Mouse (Mus musculus): Measurements from ENCODE around the gene Tigar. TPM values are rescaled to one million over a fixed set of nuclear protein-coding genes. Genes with fewer than 3 reads are reported as not detected.

The Tigar gene
- polyA plus RNA-seq, 1 experiment from 2014 or later = 7.1 TPM

DNA sequence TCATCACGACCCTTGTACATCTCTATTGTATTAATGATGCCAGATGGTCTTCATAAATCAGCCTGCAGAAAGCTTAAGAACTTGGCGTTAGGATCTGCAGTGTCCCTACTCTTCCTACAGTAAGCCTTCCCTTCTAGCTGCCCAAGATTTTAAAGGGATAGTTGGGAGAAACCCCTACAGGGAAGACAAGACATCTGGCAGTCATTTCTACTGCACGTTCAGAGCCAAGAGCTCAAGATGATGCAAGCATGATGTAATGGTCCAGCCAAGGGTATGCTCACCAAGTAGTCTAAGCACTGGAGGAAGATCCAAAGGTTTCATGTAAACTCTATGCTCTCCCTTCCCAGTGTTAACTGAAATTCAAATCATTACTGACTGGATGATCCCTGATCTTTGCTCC, 23.4 kb upstream of the Tigar start:
- peaks cover 13% of the 10 kb centered on the region; the same call in 1 of the 2 replicates for H3K4me1 ChIP-seq (replicated peaks)
- WGBS = 71% methylated on average over 3 of the region's 3 CpGs
- no peak overlapping the region for H3K9ac ChIP-seq
- no peak overlapping the region for H3K27ac ChIP-seq (replicated peaks)
- no peak overlapping the region for H3K4me2 ChIP-seq
- ATAC-seq (ENCODE audit: low read depth) = no peak
- no peaks in the 10 kb centered on the region for H3K27me3 ChIP-seq
- H3K9me3 ChIP-seq = no peaks in the 10 kb centered on the region
- no peak overlapping the region for H3K4me3 ChIP-seq
- H3K36me3 ChIP-seq = peaks cover 9% of the 10 kb centered on the region; the same call in 1 of the 2 replicates

DNA sequence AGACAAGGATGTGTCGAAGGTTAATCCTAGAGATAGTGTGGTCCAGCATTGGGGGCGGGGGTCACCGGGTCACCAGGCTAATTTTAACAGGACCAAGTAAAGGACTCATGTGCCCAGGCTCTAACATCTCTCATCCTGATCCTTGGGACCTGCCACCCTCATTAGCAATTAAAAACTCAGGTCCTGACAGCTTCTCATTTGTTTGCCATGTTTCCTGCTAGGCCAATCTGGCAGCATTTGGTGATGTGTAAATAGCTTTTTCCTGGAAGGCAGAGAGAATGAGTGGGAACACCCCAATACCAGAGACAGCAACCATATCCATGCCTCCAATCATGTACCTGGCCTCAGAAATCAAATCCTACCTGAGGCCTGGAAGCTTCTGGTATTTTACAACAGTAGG, 22.6 kb upstream of the Tigar start:
- 90% methylated on average over 3 of the region's 3 CpGs for WGBS
- Histone ChIP-seq H3K4me1 (replicated peaks) (peaks cover 13% of the 10 kb centered on the region; the same call in 1 of the 2 replicates), H3K36me3 (peaks cover 10% of the 10 kb centered on the region; the same call in 1 of the 2 replicates), H3K27me3 (no peaks in the 10 kb centered on the region), H3K27ac (replicated peaks) (no peak overlapping the region), H3K4me3 (no peak overlapping the region), H3K9me3 (no peaks in the 10 kb centered on the region), H3K4me2 (no peak overlapping the region), H3K9ac (no peak overlapping the region)
- ATAC-seq (ENCODE audit: low read depth) = no peak

DNA sequence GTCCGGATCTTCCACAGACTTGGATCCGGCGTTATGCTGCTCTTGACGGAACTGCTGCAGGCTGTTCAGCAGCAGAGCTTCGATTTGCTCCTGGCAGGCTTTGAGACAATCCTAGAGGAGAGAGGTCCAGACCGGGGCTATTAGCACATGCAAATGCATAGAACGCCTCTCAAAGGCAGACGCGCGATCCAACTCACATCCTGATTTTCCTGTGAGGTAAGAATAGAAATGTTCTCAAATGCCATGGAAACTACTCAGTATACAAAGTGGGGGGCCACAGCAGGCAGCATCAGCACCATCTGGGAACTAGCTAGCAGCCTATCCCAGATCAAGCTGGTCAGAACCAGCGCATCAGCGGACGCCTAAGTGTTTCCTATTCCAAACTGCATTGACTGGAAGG, 21.0 kb upstream of the Tigar start:
- Histone ChIP-seq H3K9me3 (no peaks in the 10 kb centered on the region), H3K9ac (no peak overlapping the region), H3K4me1 (replicated peaks) (peaks cover 13% of the 10 kb centered on the region; the same call in 1 of the 2 replicates), H3K36me3 (peaks cover 10% of the 10 kb centered on the region; the same call in 1 of the 2 replicates), H3K27ac (replicated peaks) (no peak overlapping the region), H3K4me3 (no peak overlapping the region), H3K4me2 (no peak overlapping the region), H3K27me3 (no peaks in the 10 kb centered on the region)
- ATAC-seq (ENCODE audit: low read depth) = no peak
- WGBS = 79% methylated on average over 13 of the region's 13 CpGs

DNA sequence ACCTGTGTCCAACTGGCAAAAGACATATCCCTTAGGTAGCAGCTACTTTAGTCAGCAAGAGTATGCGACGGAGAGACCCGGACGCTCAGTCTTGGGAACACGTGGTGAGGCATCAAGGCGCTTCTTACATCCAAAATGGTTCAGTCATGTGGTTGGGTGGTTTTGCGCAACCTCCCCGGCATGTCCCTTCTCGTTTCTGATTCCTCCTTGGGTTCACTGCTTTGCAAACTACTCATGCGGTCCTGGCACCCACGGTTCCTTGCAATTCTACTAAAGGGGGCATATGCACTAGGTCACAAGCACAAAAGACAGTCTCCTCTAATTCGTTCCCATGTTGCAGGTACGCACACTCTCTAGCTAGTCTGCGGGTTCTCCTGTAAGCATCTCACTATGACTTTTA, 20.3 kb upstream of the Tigar start:
- H3K4me2 ChIP-seq = no peak overlapping the region
- H3K9ac ChIP-seq = no peak overlapping the region
- H3K36me3 ChIP-seq = peaks cover 10% of the 10 kb centered on the region; the same call in 1 of the 2 replicates
- H3K27ac ChIP-seq (replicated peaks) = no peak overlapping the region
- H3K4me3 ChIP-seq = no peak overlapping the region
- WGBS = 93% methylated on average over 14 of the region's 14 CpGs
- H3K27me3 ChIP-seq = no peaks in the 10 kb centered on the region
- H3K4me1 ChIP-seq (replicated peaks) = peaks cover 12% of the 10 kb centered on the region; the same call in 1 of the 2 replicates
- ATAC-seq (ENCODE audit: low read depth) = no peak
- H3K9me3 ChIP-seq = no peaks in the 10 kb centered on the region

DNA sequence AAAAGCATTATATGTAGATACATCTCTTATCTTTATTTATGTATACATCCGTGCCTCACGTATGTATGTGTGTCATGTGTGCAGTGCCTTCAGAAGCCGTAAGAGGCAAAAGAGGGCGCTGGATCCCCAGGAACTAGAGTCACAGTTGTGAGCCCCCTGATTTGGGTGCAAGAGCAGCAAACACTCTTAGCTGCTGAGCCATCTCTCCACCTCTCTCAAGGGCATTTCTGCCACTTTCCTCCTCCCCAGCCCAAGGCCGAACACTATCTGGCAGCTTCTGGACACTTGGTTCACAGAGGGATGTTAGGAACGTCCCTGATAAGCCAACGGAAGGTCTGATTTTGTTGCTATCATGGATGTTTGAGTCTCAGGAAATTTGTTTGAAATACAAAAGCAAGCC, 14.1 kb upstream of the Tigar start:
- Histone ChIP-seq H3K36me3 (peaks cover 6% of the 10 kb centered on the region; the same call in 1 of the 2 replicates), H3K9ac (no peak overlapping the region), H3K4me2 (no peak overlapping the region), H3K4me1 (replicated peaks) (no peaks in the 10 kb centered on the region), H3K27me3 (no peaks in the 10 kb centered on the region), H3K4me3 (no peak overlapping the region), H3K9me3 (no peaks in the 10 kb centered on the region), H3K27ac (replicated peaks) (no peak overlapping the region)
- 89% methylated on average over 7 of the region's 7 CpGs for WGBS
- no peak for ATAC-seq (ENCODE audit: low read depth)

DNA sequence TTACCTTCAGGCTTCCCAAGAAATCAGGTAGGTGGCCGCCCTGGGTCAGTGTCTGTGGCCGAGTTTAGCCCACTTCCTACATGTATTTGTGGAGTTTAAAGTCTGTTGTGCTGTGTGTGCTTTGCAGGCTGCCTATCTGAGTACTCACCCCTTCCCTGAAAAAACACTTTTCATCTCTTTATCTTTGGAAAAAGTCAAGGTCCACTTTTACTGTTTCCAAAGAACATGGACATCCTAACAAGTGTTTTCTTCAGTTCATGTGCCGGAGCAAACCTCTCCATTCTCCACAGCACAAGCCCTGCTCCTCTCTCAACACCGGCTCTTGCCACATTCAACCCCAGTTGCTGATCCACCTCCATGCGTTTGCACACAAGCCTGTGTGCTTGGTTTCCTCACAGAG, 13.6 kb upstream of the Tigar start:
- WGBS = 86% methylated on average over 5 of the region's 5 CpGs
- H3K4me2 ChIP-seq = no peak overlapping the region
- ATAC-seq (ENCODE audit: low read depth) = no peak
- H3K9me3 ChIP-seq = no peaks in the 10 kb centered on the region
- H3K9ac ChIP-seq = no peak overlapping the region
- no peak overlapping the region for H3K4me3 ChIP-seq
- H3K27ac ChIP-seq (replicated peaks) = no peak overlapping the region
- H3K36me3 ChIP-seq = peaks cover 4% of the 10 kb centered on the region; the same call in 1 of the 2 replicates
- no peaks in the 10 kb centered on the region for H3K4me1 ChIP-seq (replicated peaks)
- no peaks in the 10 kb centered on the region for H3K27me3 ChIP-seq

DNA sequence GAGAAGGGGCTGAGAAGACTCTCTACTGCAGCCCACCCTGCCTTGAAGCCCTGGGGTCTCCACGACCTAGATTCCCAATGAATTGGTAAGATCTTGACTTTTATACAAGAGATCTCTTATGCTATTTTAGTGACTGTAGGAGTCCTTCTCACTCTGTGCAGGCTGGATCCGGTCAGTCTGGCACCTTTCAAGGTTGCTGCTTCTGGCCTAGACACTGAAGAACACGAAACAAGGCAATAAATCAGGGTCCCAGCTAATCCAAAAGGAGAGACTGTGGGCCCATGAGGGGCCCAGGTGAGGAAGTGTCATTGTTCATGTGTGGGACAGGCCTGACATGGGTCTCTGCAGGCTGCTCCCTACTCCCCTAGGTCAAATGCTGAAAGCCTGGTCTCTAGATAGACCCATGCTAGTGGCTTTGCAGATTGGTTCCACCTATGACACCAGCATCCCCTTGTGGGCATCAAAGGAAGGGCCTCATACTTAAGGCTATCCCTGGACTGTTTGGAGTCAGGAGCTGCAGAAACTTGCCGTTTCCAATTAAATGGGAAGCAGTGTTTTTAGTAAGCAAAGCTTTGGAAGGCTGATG, 13.0 kb upstream of the Tigar start:
- ATAC-seq (ENCODE audit: low read depth) = no peak
- H3K27me3 ChIP-seq = no peaks in the 10 kb centered on the region
- H3K4me1 ChIP-seq (replicated peaks) = no peaks in the 10 kb centered on the region
- no peak overlapping the region for H3K4me2 ChIP-seq
- WGBS = 78% methylated on average over 4 of the region's 4 CpGs
- H3K27ac ChIP-seq (replicated peaks) = no peak overlapping the region
- no peaks in the 10 kb centered on the region for H3K9me3 ChIP-seq
- no peak overlapping the region for H3K9ac ChIP-seq
- no peaks in the 10 kb centered on the region for H3K36me3 ChIP-seq
- no peak overlapping the region for H3K4me3 ChIP-seq

DNA sequence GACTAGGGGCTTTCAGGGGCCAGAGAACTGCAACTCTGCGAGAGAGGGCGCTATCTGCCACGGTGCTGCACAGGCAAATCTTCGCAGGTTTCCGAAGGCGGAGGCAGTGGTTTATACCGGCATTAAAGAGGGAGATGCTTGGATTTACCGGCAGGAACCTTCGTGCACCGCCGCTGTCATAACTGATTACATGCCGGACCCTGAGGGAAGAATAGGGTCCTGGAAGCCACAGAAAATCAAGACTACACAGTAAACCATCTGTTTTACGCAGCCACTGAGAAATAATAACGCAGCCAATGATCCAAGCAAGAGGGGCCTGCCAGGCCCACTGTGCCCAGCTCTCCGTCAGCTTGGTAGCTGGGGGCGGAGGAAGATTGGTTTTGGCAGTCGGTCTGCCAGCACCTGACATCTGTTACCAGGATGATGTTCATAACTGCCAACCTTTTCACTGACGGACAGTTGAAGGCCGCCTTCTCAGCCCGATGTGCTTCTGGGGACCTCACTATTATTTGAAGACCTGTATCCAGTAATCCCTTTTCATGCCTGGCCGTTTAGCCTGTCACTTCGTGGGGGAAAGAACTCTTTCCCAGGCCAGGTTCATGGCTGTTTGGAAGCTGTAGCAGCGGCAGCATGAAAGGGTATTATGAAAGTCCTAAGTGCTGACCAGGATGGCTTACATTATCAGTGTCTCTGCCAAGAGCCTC, 5.5 kb upstream of the Tigar start:
- Histone ChIP-seq H3K4me2 (no peak overlapping the region), H3K4me3 (no peak overlapping the region), H3K4me1 (replicated peaks) (0 out of 2 replicates have a peak, but pooled peaks cover under 1% of the 10 kb centered on the region), H3K9ac (no peak overlapping the region), H3K36me3 (no peaks in the 10 kb centered on the region), H3K9me3 (no peaks in the 10 kb centered on the region), H3K27ac (replicated peaks) (no peak overlapping the region), H3K27me3 (no peaks in the 10 kb centered on the region; the same call in 1 of the 2 replicates)
- 59% methylated on average over 23 of the region's 23 CpGs for WGBS
- peak; percentile 15; the same call in 1 of the 2 replicates for ATAC-seq (ENCODE audit: low read depth)

DNA sequence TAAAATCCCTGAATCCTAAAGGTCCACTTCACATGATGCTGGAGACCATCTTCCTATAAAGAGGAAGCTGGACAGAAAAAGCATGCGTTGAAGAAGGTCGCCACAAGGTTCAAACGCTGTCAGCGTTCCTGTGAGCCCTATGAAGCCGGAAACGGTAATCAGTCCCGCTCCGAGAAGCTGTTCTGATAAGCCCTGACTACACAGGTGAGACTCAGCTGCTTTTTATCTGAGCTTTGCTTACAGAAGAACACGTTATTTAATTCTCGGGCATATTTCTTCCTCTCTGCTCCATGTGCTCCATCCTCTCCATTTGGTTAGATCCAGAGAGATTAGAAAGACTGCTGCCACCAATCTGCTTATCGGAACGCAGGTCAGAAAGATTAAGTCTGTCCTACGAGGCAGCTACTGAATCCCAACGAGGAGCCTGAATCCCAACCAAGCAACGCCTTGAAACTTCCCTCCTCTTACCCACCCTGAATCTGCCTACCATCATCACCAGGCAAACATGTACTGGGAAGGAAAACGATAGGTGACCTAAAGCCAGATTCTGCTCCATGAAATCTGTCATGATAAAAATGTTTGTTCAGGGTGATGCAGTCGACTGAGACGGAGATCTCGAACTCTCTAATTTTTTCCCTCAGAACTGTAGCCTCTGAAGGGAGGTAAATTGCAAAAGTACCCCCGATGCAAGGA, 843 bp downstream of the Tigar start:
- Histone ChIP-seq H3K36me3 (peaks cover 5% of the 10 kb centered on the region; the same call in 1 of the 2 replicates), H3K27ac (replicated peaks) (no peak overlapping the region), H3K9me3 (no peaks in the 10 kb centered on the region), H3K4me3 (peak overlapping the region; percentile 62), H3K9ac (peak overlapping the region; percentile 78), H3K27me3 (no peaks in the 10 kb centered on the region), H3K4me1 (replicated peaks) (peaks cover 22% of the 10 kb centered on the region), H3K4me2 (peak overlapping the region; percentile 89)
- no peak for ATAC-seq (ENCODE audit: low read depth)
- 53% methylated on average over 20 of the region's 20 CpGs for WGBS

DNA sequence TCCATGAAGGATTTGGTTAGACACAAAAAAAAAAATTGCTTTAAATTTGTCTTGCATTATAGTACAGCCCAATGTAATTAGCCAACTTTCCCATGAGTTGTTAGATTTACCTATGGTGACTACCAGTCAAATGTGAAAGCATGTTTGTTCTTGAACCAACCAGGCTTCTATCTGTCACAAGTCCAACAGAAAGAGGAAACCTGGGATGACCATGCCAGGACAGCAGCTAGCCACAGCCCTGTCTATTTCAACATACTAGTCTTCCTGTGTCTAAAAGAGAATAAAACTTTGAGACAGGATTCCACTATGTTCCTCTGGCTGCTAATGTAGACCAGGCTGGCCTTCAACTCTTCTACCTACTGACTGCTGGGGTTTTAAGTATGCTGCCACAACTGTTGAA, 1.9 kb downstream of the Tigar start:
- H3K4me2 ChIP-seq = no peak overlapping the region
- H3K36me3 ChIP-seq = peaks cover 11% of the 10 kb centered on the region; the same call in 1 of the 2 replicates
- no peaks in the 10 kb centered on the region for H3K27me3 ChIP-seq
- no peaks in the 10 kb centered on the region for H3K9me3 ChIP-seq
- H3K9ac ChIP-seq = no peak overlapping the region
- H3K4me3 ChIP-seq = no peak overlapping the region
- no peak for ATAC-seq (ENCODE audit: low read depth)
- no peak overlapping the region for H3K27ac ChIP-seq (replicated peaks)
- peaks cover 22% of the 10 kb centered on the region for H3K4me1 ChIP-seq (replicated peaks)

DNA sequence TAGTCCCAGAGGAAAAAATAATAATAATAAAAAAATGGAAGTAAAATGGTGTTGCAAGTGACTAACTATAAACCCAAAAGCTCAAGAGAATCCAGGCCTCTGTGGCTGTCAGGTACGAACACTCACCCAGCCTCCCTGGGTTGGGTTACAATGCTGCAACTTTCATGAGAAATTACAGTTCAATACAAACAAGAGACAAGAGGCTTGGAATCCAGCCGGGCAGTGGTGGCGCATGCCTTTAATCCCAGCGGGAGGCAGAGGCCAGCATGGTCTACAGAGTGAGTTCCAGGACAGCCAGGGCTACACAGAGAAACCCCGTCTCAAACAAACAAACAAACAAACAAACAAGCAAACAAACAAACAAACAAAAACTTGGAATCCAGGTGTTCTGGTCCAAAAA, 2.6 kb downstream of the Tigar start:
- 52% methylated on average over 5 of the region's 5 CpGs for WGBS
- H3K9me3 ChIP-seq = no peaks in the 10 kb centered on the region
- no peak for ATAC-seq (ENCODE audit: low read depth)
- H3K36me3 ChIP-seq = peaks cover 11% of the 10 kb centered on the region; the same call in 1 of the 2 replicates
- H3K4me2 ChIP-seq = no peak overlapping the region
- H3K27ac ChIP-seq (replicated peaks) = no peak overlapping the region
- no peak overlapping the region for H3K4me3 ChIP-seq
- H3K9ac ChIP-seq = no peak overlapping the region
- peaks cover 22% of the 10 kb centered on the region for H3K4me1 ChIP-seq (replicated peaks)
- H3K27me3 ChIP-seq = no peaks in the 10 kb centered on the region

DNA sequence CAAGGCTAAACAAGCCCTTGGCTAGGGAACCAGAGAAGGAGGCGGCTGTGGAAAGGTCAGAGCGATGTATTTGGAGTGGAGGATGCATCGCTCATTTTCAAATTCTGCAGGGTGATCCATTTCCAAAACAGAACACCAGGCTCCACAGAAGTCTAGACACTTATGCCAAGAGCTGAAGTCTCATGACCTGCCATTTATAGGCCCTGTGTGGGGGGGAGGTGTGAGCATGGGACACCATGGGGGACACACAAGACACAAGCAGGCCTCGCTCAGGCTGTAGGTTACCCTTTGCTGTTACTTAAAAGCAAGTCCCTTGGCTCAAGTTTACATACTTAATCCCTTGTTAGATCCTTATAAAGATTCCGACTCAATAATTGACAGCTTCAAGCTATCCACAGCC, 3.2 kb downstream of the Tigar start:
- WGBS = 85% methylated on average over 5 of the region's 5 CpGs
- H3K4me3 ChIP-seq = no peak overlapping the region
- H3K27ac ChIP-seq (replicated peaks) = no peak overlapping the region
- no peak for ATAC-seq (ENCODE audit: low read depth)
- H3K9ac ChIP-seq = no peak overlapping the region
- H3K9me3 ChIP-seq = no peaks in the 10 kb centered on the region
- peaks cover 15% of the 10 kb centered on the region for H3K36me3 ChIP-seq
- no peak overlapping the region for H3K4me2 ChIP-seq
- H3K27me3 ChIP-seq = no peaks in the 10 kb centered on the region
- peaks cover 22% of the 10 kb centered on the region for H3K4me1 ChIP-seq (replicated peaks)

All from neural tube, embryonic 13.5 days (tissue).